Mouse (Mus musculus): ENCODE data around the gene Zfp941. TPM values are rescaled to one million over a fixed set of nuclear protein-coding genes. Genes with fewer than 3 reads are reported as not detected.
A peak's percentile ranks its signal among the peaks of the same experiment; 100 is the strongest.

Gene Zfp941
- polyA plus RNA-seq, 1 experiment from 2014 or later, result 13.6 TPM

GRCm38 (mm10) chr7:140805704-140806103, 16.3 kb downstream of the Zfp941 start:
- 17% methylated on average over 1 of the region's 1 CpGs for WGBS

GRCm38 (mm10) chr7:140802629-140803028, 19.3 kb downstream of the Zfp941 start:
- Histone ChIP-seq H3K4me3 (ENCODE audit: low read depth, low read length) (no peak overlapping the region), H3K27me3 (replicated peaks; ENCODE audit: control insufficient read depth, insufficient read depth, low read length) (no peaks in the 10 kb centered on the region), H3K4me1 (ENCODE audit: control insufficient read depth, insufficient read depth, low read length) (no peaks in the 10 kb centered on the region), H3K9me3 (replicated peaks; ENCODE audit: control insufficient read depth, low read length) (no peaks in the 10 kb centered on the region), H3K27ac (ENCODE audit: low read depth, low read length) (no peak overlapping the region), H3K36me3 (ENCODE audit: control insufficient read depth, insufficient read depth, low read length) (no peaks in the 10 kb centered on the region), H3K9ac (ENCODE audit: low read length) (no peak overlapping the region), H3K4me2 (ENCODE audit: low read length) (no peak overlapping the region)
- DNase-seq (ENCODE audit: low spot score) (no peak), ATAC-seq (no peak)
- WGBS, result 70% methylated on average over 6 of the region's 6 CpGs

More at GRCm38 (mm10) chr7:140805704-140806103, 16.3 kb downstream of the Zfp941 start:
- peaks cover 3% of the 10 kb centered on the region; the same call in 1 of the 2 replicates for H3K36me3 ChIP-seq (ENCODE audit: control insufficient read depth, insufficient read depth, low read length)
- no peak overlapping the region for H3K4me3 ChIP-seq (ENCODE audit: low read depth, low read length)
- no peaks in the 10 kb centered on the region for H3K4me1 ChIP-seq (ENCODE audit: control insufficient read depth, insufficient read depth, low read length)
- ATAC-seq (no peak), DNase-seq (ENCODE audit: low spot score) (peak; percentile 16)
- no peak overlapping the region for H3K4me2 ChIP-seq (ENCODE audit: low read length)
- no peak overlapping the region for H3K9ac ChIP-seq (ENCODE audit: low read length)
- H3K27ac ChIP-seq (ENCODE audit: low read depth, low read length), result no peak overlapping the region
- no peaks in the 10 kb centered on the region for H3K27me3 ChIP-seq (replicated peaks; ENCODE audit: control insufficient read depth, insufficient read depth, low read length)
- no peaks in the 10 kb centered on the region for H3K9me3 ChIP-seq (replicated peaks; ENCODE audit: control insufficient read depth, low read length)

- DNase-seq (ENCODE audit: low spot score), result no peak
- Histone ChIP-seq H3K27ac (ENCODE audit: low read depth, low read length) (no peak overlapping the region), H3K4me2 (ENCODE audit: low read length) (no peak overlapping the region), H3K4me1 (ENCODE audit: control insufficient read depth, insufficient read depth, low read length) (no peaks in the 10 kb centered on the region), H3K4me3 (ENCODE audit: low read depth, low read length) (no peak overlapping the region), H3K36me3 (ENCODE audit: control insufficient read depth, insufficient read depth, low read length) (no peaks in the 10 kb centered on the region), H3K27me3 (replicated peaks; ENCODE audit: control insufficient read depth, insufficient read depth, low read length) (no peaks in the 10 kb centered on the region), H3K9me3 (replicated peaks; ENCODE audit: control insufficient read depth, low read length) (no peaks in the 10 kb centered on the region), H3K9ac (ENCODE audit: low read length) (no peak overlapping the region)
- no peak for ATAC-seq
- WGBS, result 70% methylated on average over 2 of the region's 2 CpGs
Observed at GRCm38 (mm10) chr7:140798212-140798611, 23.8 kb downstream of the Zfp941 start.

GRCm38 (mm10) chr7:140797619-140798018, 24.4 kb downstream of the Zfp941 start:
- no peak overlapping the region for H3K27ac ChIP-seq (ENCODE audit: low read depth, low read length)
- ATAC-seq, result no peak
- H3K4me2 ChIP-seq (ENCODE audit: low read length), result no peak overlapping the region
- WGBS, result 87% methylated on average over 3 of the region's 3 CpGs
- no peaks in the 10 kb centered on the region for H3K36me3 ChIP-seq (ENCODE audit: control insufficient read depth, insufficient read depth, low read length)
- H3K4me1 ChIP-seq (ENCODE audit: control insufficient read depth, insufficient read depth, low read length), result no peaks in the 10 kb centered on the region
- no peaks in the 10 kb centered on the region for H3K27me3 ChIP-seq (replicated peaks; ENCODE audit: control insufficient read depth, insufficient read depth, low read length)
- H3K4me3 ChIP-seq (ENCODE audit: low read depth, low read length), result no peak overlapping the region
- no peak overlapping the region for H3K9ac ChIP-seq (ENCODE audit: low read length)
- DNase-seq (ENCODE audit: low spot score), result no peak
- H3K9me3 ChIP-seq (replicated peaks; ENCODE audit: control insufficient read depth, low read length), result no peaks in the 10 kb centered on the region

GRCm38 (mm10) chr7:140793541-140793940, 28.4 kb downstream of the Zfp941 start:
- no peaks in the 10 kb centered on the region for H3K36me3 ChIP-seq (ENCODE audit: control insufficient read depth, insufficient read depth, low read length)
- WGBS, result 82% methylated on average over 4 of the region's 4 CpGs
- H3K9me3 ChIP-seq (replicated peaks; ENCODE audit: control insufficient read depth, low read length), result no peaks in the 10 kb centered on the region
- no peak overlapping the region for H3K4me2 ChIP-seq (ENCODE audit: low read length)
- ATAC-seq (no peak), DNase-seq (ENCODE audit: low spot score) (no peak)
- H3K9ac ChIP-seq (ENCODE audit: low read length), result no peak overlapping the region
- no peaks in the 10 kb centered on the region for H3K27me3 ChIP-seq (replicated peaks; ENCODE audit: control insufficient read depth, insufficient read depth, low read length)
- no peak overlapping the region for H3K27ac ChIP-seq (ENCODE audit: low read depth, low read length)
- H3K4me1 ChIP-seq (ENCODE audit: control insufficient read depth, insufficient read depth, low read length), result no peaks in the 10 kb centered on the region
- no peak overlapping the region for H3K4me3 ChIP-seq (ENCODE audit: low read depth, low read length)

GRCm38 (mm10) chr7:140788053-140788435, 33.9 kb downstream of the Zfp941 start:
- H3K27ac ChIP-seq (ENCODE audit: low read depth, low read length), result no peak overlapping the region
- H3K9ac ChIP-seq (ENCODE audit: low read length), result no peak overlapping the region
- H3K27me3 ChIP-seq (replicated peaks; ENCODE audit: control insufficient read depth, insufficient read depth, low read length), result no peaks in the 10 kb centered on the region
- no peak for ATAC-seq
- H3K9me3 ChIP-seq (replicated peaks; ENCODE audit: control insufficient read depth, low read length), result no peaks in the 10 kb centered on the region
- no peaks in the 10 kb centered on the region for H3K4me1 ChIP-seq (ENCODE audit: control insufficient read depth, insufficient read depth, low read length)
- H3K4me2 ChIP-seq (ENCODE audit: low read length), result no peak overlapping the region
- DNase-seq (ENCODE audit: low spot score), result no peak
- H3K4me3 ChIP-seq (ENCODE audit: low read depth, low read length), result no peak overlapping the region
- 90% methylated on average over 7 of the region's 7 CpGs for WGBS
- H3K36me3 ChIP-seq (ENCODE audit: control insufficient read depth, insufficient read depth, low read length), result no peaks in the 10 kb centered on the region

- WGBS, result 89% methylated on average over 33 of the region's 33 CpGs
- H3K36me3 ChIP-seq (ENCODE audit: control insufficient read depth, insufficient read depth, low read length), result no peaks in the 10 kb centered on the region
- no peaks in the 10 kb centered on the region for H3K27me3 ChIP-seq (replicated peaks; ENCODE audit: control insufficient read depth, insufficient read depth, low read length)
- no peaks in the 10 kb centered on the region for H3K4me1 ChIP-seq (ENCODE audit: control insufficient read depth, insufficient read depth, low read length)
- no peaks in the 10 kb centered on the region for H3K9me3 ChIP-seq (replicated peaks; ENCODE audit: control insufficient read depth, low read length)
- ATAC-seq (no peak), DNase-seq (ENCODE audit: low spot score) (no peak)
- no peak within 1 kb of the TSS for H3K27ac ChIP-seq (ENCODE audit: low read depth, low read length)
- no peak within 1 kb of the TSS for H3K4me3 ChIP-seq (ENCODE audit: low read depth, low read length)
- H3K4me2 ChIP-seq (ENCODE audit: low read length), result no peak within 1 kb of the TSS
- no peak within 1 kb of the TSS for H3K9ac ChIP-seq (ENCODE audit: low read length)
Observed at GRCm38 (mm10) chr7:140787406-140788052, 34.4 kb downstream of the Zfp941 start, which contains the start of gene Syce1. Gene Syce1, minus strand, starts transcription at chr7:140787852.

- Histone ChIP-seq H3K4me2 (ENCODE audit: low read length) (no peak overlapping the region), H3K4me1 (ENCODE audit: control insufficient read depth, insufficient read depth, low read length) (no peaks in the 10 kb centered on the region), H3K9ac (ENCODE audit: low read length) (no peak overlapping the region), H3K27ac (ENCODE audit: low read depth, low read length) (no peak overlapping the region), H3K9me3 (replicated peaks; ENCODE audit: control insufficient read depth, low read length) (no peaks in the 10 kb centered on the region), H3K27me3 (replicated peaks; ENCODE audit: control insufficient read depth, insufficient read depth, low read length) (no peaks in the 10 kb centered on the region), H3K4me3 (ENCODE audit: low read depth, low read length) (no peak overlapping the region), H3K36me3 (ENCODE audit: control insufficient read depth, insufficient read depth, low read length) (no peaks in the 10 kb centered on the region)
- DNase-seq (ENCODE audit: low spot score), result peak; percentile 4
- WGBS, result 51% methylated on average over 4 of the region's 4 CpGs
- no peak for ATAC-seq
Observed at GRCm38 (mm10) chr7:140780548-140780947, 41.4 kb downstream of the Zfp941 start.

- Histone ChIP-seq H3K4me1 (ENCODE audit: control insufficient read depth, insufficient read depth, low read length) (no peaks in the 10 kb centered on the region), H3K36me3 (ENCODE audit: control insufficient read depth, insufficient read depth, low read length) (no peaks in the 10 kb centered on the region), H3K9me3 (replicated peaks; ENCODE audit: control insufficient read depth, low read length) (no peaks in the 10 kb centered on the region), H3K27ac (ENCODE audit: low read depth, low read length) (no peak overlapping the region), H3K4me3 (ENCODE audit: low read depth, low read length) (no peak overlapping the region), H3K9ac (ENCODE audit: low read length) (no peak overlapping the region), H3K4me2 (ENCODE audit: low read length) (no peak overlapping the region), H3K27me3 (replicated peaks; ENCODE audit: control insufficient read depth, insufficient read depth, low read length) (no peaks in the 10 kb centered on the region)
- DNase-seq (ENCODE audit: low spot score) (no peak), ATAC-seq (no peak)
- 78% methylated on average over 12 of the region's 12 CpGs for WGBS
Observed at GRCm38 (mm10) chr7:140765888-140766739, 55.9 kb downstream of the Zfp941 start.

Data from forebrain, embryonic 14.5 days (tissue).